Comparison of ENCODE assay signal across 8 mouse cellular contexts in genomic region chr17:45766735-45767535, GRCm38 (mm10). TPM values are rescaled to one million over a fixed set of nuclear protein-coding genes. Genes with fewer than 3 reads are reported as not detected.
DNase-seq lines count a peak whose midpoint lies in the region; ATAC-seq lines count a peak whose summit lies in the region.

No protein-coding gene starts in this region.

- H3K27me3 ChIP-seq in intestine, embryonic 14.5 days (replicated peaks; ENCODE audit: control insufficient read depth, insufficient read depth, low read length): no peaks in the 10 kb centered on the region

- DNase-seq in thymus, adult 18-20 months: peak; percentile 7 to 25
- DNase-seq in thymus, postnatal 10 days (ENCODE audit: low spot score in 2 of 2): no peak
- peak; percentile 85 for DNase-seq in embryo, embryonic 10 days (ENCODE audit: low spot score)
- DNase-seq in gastrocnemius, postnatal 25 days: peak; percentile 84
- DNase-seq in intestine, embryonic 14.5 days (ENCODE audit: low spot score): peak; percentile 94
- peak; percentile 71 to 77 for DNase-seq in left cerebral cortex, adult 9 months (ENCODE audit: low spot score in 2 of 2)
- peak; percentile 75 for DNase-seq in right cerebral cortex, adult 18-20 months

- ATAC-seq in intestine, embryonic 14.5 days (replicated peaks; ENCODE audit: low FRiP score, low TSS enrichment, low read depth): peak; percentile 98

- no peaks in the 10 kb centered on the region for H3K9me3 ChIP-seq in intestine, embryonic 14.5 days (ENCODE audit: control insufficient read depth, low read length)

- peak overlapping the region; percentile 94 for H3K27ac ChIP-seq in intestine, embryonic 14.5 days (ENCODE audit: low read depth)
- H3K27ac ChIP-seq in macrophage: peak overlapping the region; percentile 79

- no peaks in the 10 kb centered on the region for H3K79me2 ChIP-seq in macrophage (ENCODE audit: inconsistent target)

- H3K36me3 ChIP-seq in intestine, embryonic 14.5 days (ENCODE audit: control insufficient read depth, insufficient read depth, low read length): no peaks in the 10 kb centered on the region
- H3K36me3 ChIP-seq in macrophage (ENCODE audit: inconsistent target): no peaks in the 10 kb centered on the region

- H3K4me1 ChIP-seq in intestine, embryonic 14.5 days (replicated peaks; ENCODE audit: control insufficient read depth, insufficient read depth, low read length): peaks cover 29% of the 10 kb centered on the region

- peak overlapping the region; percentile 13 for H3K4me3 ChIP-seq in intestine, embryonic 14.5 days (ENCODE audit: low read depth, low read length)
- no peak overlapping the region for H3K4me3 ChIP-seq in macrophage (ENCODE audit: inconsistent target)

- H3K9ac ChIP-seq in intestine, embryonic 14.5 days (ENCODE audit: low read length): peak overlapping the region; percentile 32; the same call in 1 of the 2 replicates

- 5% methylated on average over 12 of the region's 12 CpGs for WGBS in intestine, embryonic 14.5 days
- 26% methylated on average over 12 of the region's 12 CpGs for WGBS in macrophage (ENCODE audit: missing documents)

- peak overlapping the region; percentile 36 for H3K4me2 ChIP-seq in intestine, embryonic 14.5 days (ENCODE audit: low read length)

RNA-seq across cellular contexts. Expression of gene 1600014C23Rik, which starts 33.3 kb away (rescaled TPM):
- total RNA-seq in gastrocnemius, postnatal 25 days (2021): not detected
- polyA plus RNA-seq in intestine, embryonic 14.5 days (2014; fragmentation: Nextera tagmentation; extraction: Ambion mirVana): not detected in 2 replicates
- total RNA-seq in macrophage (2018; cell fraction: chromatin; rRNA removed): not detected
- total RNA-seq in macrophage (2018; cell fraction: cytosol; rRNA removed): not detected
- not detected for total RNA-seq in macrophage (2018; cell fraction: nucleus; rRNA removed)
- not detected in 3 replicates for polyA plus RNA-seq in macrophage (2018)

Comparison
In these comparisons a context has a peak if more than half of its experiments do, and no peak if none do; other contexts are left out.
1. DNase-seq: peak in thymus, adult 18-20 months (2 of 2), embryo, embryonic 10 days (single experiment), gastrocnemius, postnatal 25 days (single experiment), intestine, embryonic 14.5 days (single experiment), left cerebral cortex, adult 9 months (2 of 2) and right cerebral cortex, adult 18-20 months (single experiment); none in thymus, postnatal 10 days (0 of 2).